Mouse (Mus musculus): ENCODE results near the gene Tshz3. TPM values are rescaled to one million over a fixed set of nuclear protein-coding genes. Genes with fewer than 3 reads are reported as not detected.

Gene Tshz3
- total and polyA plus RNA-seq, 3 experiments = not detected

- H3K36me3 ChIP-seq (ENCODE audit: control insufficient read depth in 1 of 2, insufficient read depth in 2 of 2, low read length in 2 of 2) = no peaks in the 10 kb centered on the region
- no peaks in the 10 kb centered on the region for H3K27me3 ChIP-seq (ENCODE audit: control insufficient read depth in 1 of 2, insufficient read depth in 2 of 2, low read length in 2 of 2)
- H3K27ac ChIP-seq (ENCODE audit: control insufficient read depth, low read depth, low read length) = no peak overlapping the region
- no peaks in the 10 kb centered on the region for H3K9me3 ChIP-seq (replicated peaks; ENCODE audit: insufficient read depth, low read length)
- H3K79me2 ChIP-seq (ENCODE audit: control insufficient read depth, insufficient read depth, low read length, poor library complexity) = no peaks in the 10 kb centered on the region
- TF ChIP-seq GATA1 (IDR thresholded peaks at IDR 0.05; ENCODE audit: low read depth, low read length) (no peak), CTCF (IDR thresholded peaks at IDR 0.05 in 2 of 3, conservative IDR thresholded peaks at IDR 0.05 in 1 of 3; ENCODE audit: control insufficient read depth in 1 of 3, insufficient read depth in 1 of 3, low read depth in 2 of 3, low read length in 3 of 3, poor library complexity in 1 of 3, severe bottlenecking in 1 of 3) (no peak), TAL1 (IDR thresholded peaks at IDR 0.05; ENCODE audit: low read length) (no peak), E2F4 (IDR thresholded peaks at IDR 0.05; ENCODE audit: borderline replicate concordance, low read depth, low read length) (no peak)
- no peak for DNase-seq (ENCODE audit: low read depth, low spot score)
- H3K4me1 ChIP-seq (ENCODE audit: control insufficient read depth in 1 of 2, insufficient read depth in 2 of 2, low read length in 2 of 2) = no peaks in the 10 kb centered on the region
- no peak overlapping the region for H3K9ac ChIP-seq (ENCODE audit: control insufficient read depth, low read depth, low read length, poor library complexity, severe bottlenecking)
- H3K4me3 ChIP-seq (ENCODE audit: control insufficient read depth in 1 of 2, insufficient read depth in 1 of 2, low read depth in 2 of 2, low read length in 2 of 2) = no peak overlapping the region
Observed at GRCm38 (mm10) chr7:36698589-36698946, 650 bp downstream of the Tshz3 start.

- Histone ChIP-seq H3K27me3 (ENCODE audit: control insufficient read depth in 1 of 2, insufficient read depth in 2 of 2, low read length in 2 of 2) (no peaks in the 10 kb centered on the region), H3K9me3 (replicated peaks; ENCODE audit: insufficient read depth, low read length) (no peaks in the 10 kb centered on the region), H3K4me1 (ENCODE audit: control insufficient read depth in 1 of 2, insufficient read depth in 2 of 2, low read length in 2 of 2) (no peaks in the 10 kb centered on the region), H3K27ac (ENCODE audit: control insufficient read depth, low read depth, low read length) (no peak overlapping the region), H3K79me2 (ENCODE audit: control insufficient read depth, insufficient read depth, low read length, poor library complexity) (no peaks in the 10 kb centered on the region), H3K4me3 (ENCODE audit: control insufficient read depth in 1 of 2, insufficient read depth in 1 of 2, low read depth in 2 of 2, low read length in 2 of 2) (no peak overlapping the region), H3K9ac (ENCODE audit: control insufficient read depth, low read depth, low read length, poor library complexity, severe bottlenecking) (no peak overlapping the region), H3K36me3 (ENCODE audit: control insufficient read depth in 1 of 2, insufficient read depth in 2 of 2, low read length in 2 of 2) (no peaks in the 10 kb centered on the region)
- TF ChIP-seq SIN3A (IDR thresholded peaks at IDR 0.05; ENCODE audit: low read length) = no peak
- no peak for TF ChIP-seq USF2 (IDR thresholded peaks at IDR 0.05; ENCODE audit: borderline replicate concordance in 1 of 2, insufficient read depth in 1 of 2, low read depth in 1 of 2, low read length in 2 of 2)
- TF ChIP-seq RAD21 (IDR thresholded peaks at IDR 0.05; ENCODE audit: low read depth, low read length) = no peak
- TF ChIP-seq POLR2AphosphoS2 (IDR thresholded peaks at IDR 0.05; ENCODE audit: low read length) = no peak
- TF ChIP-seq MYC (IDR thresholded peaks at IDR 0.05; ENCODE audit: low read depth, low read length) = no peak
- no peak for TF ChIP-seq MAZ (IDR thresholded peaks at IDR 0.05; ENCODE audit: low read depth, low read length)
- TF ChIP-seq SMC3 (IDR thresholded peaks at IDR 0.05; ENCODE audit: low read depth, low read length) = no peak
- TF ChIP-seq POLR2AphosphoS5 (IDR thresholded peaks at IDR 0.05; ENCODE audit: borderline replicate concordance, low read depth, low read length) = no peak
- TF ChIP-seq NELFE (IDR thresholded peaks at IDR 0.05; ENCODE audit: low read depth, low read length) = no peak
- TF ChIP-seq EP300 (IDR thresholded peaks at IDR 0.05; ENCODE audit: low read depth in 1 of 2, low read length in 2 of 2) = no peak
- no peak for TF ChIP-seq GATA1 (IDR thresholded peaks at IDR 0.05; ENCODE audit: low read depth, low read length)
- TF ChIP-seq JUND (IDR thresholded peaks at IDR 0.05; ENCODE audit: low read depth, low read length) = no peak
- TF ChIP-seq ETS1 (IDR thresholded peaks at IDR 0.05; ENCODE audit: low read depth, low read length) = no peak
- TF ChIP-seq MAFK (IDR thresholded peaks at IDR 0.05; ENCODE audit: borderline replicate concordance, low read depth, low read length) = no peak
- TF ChIP-seq UBTF (IDR thresholded peaks at IDR 0.05; ENCODE audit: borderline replicate concordance, insufficient read depth, low read depth, low read length) = no peak
- TF ChIP-seq E2F4 (IDR thresholded peaks at IDR 0.05; ENCODE audit: borderline replicate concordance, low read depth, low read length) = no peak
- no peak for TF ChIP-seq GABPA (IDR thresholded peaks at IDR 0.05; ENCODE audit: low read depth, low read length)
- no peak for TF ChIP-seq HCFC1 (IDR thresholded peaks at IDR 0.05; ENCODE audit: low read depth, low read length)
- TF ChIP-seq POLR2A (IDR thresholded peaks at IDR 0.05; ENCODE audit: control insufficient read depth in 1 of 2, insufficient read depth in 1 of 2, low read depth in 1 of 2, low read length in 2 of 2, poor library complexity in 1 of 2) = no peak
- DNase-seq (ENCODE audit: low read depth, low spot score) = no peak
Observed at GRCm38 (mm10) chr7:36699001-36699987, 1.4 kb downstream of the Tshz3 start.
